Mouse (Mus musculus) gastrocnemius, postnatal 36 days (tissue): Measurements from ENCODE around the gene Fanca. TPM values are rescaled to one million over a fixed set of nuclear protein-coding genes. Genes with fewer than 3 reads are reported as not detected.
"Not testable (repeated sequence)": the region's sequence is repeated elsewhere in the genome, so short reads cannot be mapped to it uniquely, and the experiment has no call there.

ENCODE experiments used
- DNase-seq, 2 experiments: peaks; one replicate each; pipeline ENCODE4 v3.0.0; 2022
- intact Hi-C: fragments of 180-260 bp; cut with DNase I; formaldehyde crosslinking; loops from one replicate; pipeline ENCODE4 v1.15.1; 2025
- total RNA-seq, 2 experiments: library from RNA; stranded (reverse); gene quantifications; 2 replicates each; pipeline ENCODE4 v1.2.3; 2021

Gene Fanca
- total RNA-seq, 2 experiments from 2014 or later, result 0.28 to 0.42 TPM

GRCm38 (mm10) chr8:123278445-123278844 lies 39.9 kb downstream of the Fanca start:
- no peak for DNase-seq
- intact Hi-C loops, result no loop called here

GRCm38 (mm10) chr8:123275096-123275495 lies 43.3 kb downstream of the Fanca start:
- intact Hi-C loops, result no loop called here
- no peak for DNase-seq

GRCm38 (mm10) chr8:123274447-123274846 lies 43.9 kb downstream of the Fanca start:
- intact Hi-C loops, result no loop called here
- DNase-seq, result no peak

GRCm38 (mm10) chr8:123271901-123272300 lies 46.5 kb downstream of the Fanca start:
- DNase-seq, result no peak
- intact Hi-C loops, result no loop called here

GRCm38 (mm10) chr8:123271147-123271546 lies 47.2 kb downstream of the Fanca start:
- intact Hi-C loops, result no loop called here
- no peak for DNase-seq

- no peak for DNase-seq
- intact Hi-C loops, result no loop called here
These were observed 50.3 kb downstream of the Fanca start for GRCm38 (mm10) chr8:123267926-123268656.

- intact Hi-C loops, DNase-seq: not testable (repeated sequence)
These were observed 60.8 kb downstream of the Fanca start for GRCm38 (mm10) chr8:123257593-123257992.

- intact Hi-C loops, result no loop called here
- DNase-seq, result no peak
These were observed 61.3 kb downstream of the Fanca start for GRCm38 (mm10) chr8:123257114-123257513.

GRCm38 (mm10) chr8:123255170-123255569 lies 63.2 kb downstream of the Fanca start:
- no peak for DNase-seq
- intact Hi-C loops, result no loop called here

GRCm38 (mm10) chr8:123254099-123254885 lies 64.1 kb downstream of the Fanca start, which contains the start of the genes Zfp276 and Vps9d1:
TSS of gene Zfp276 (plus strand) at chr8:123254195.
TSS of gene Vps9d1 (minus strand) at chr8:123254348.
- DNase-seq, result peak; percentile 82 to 84
- intact Hi-C loops, result no loop called here

GRCm38 (mm10) chr8:123253451-123254098 lies 64.8 kb downstream of the Fanca start:
- DNase-seq, result peak in 1 of 2 experiments; percentile 12
- intact Hi-C loops, result no loop called here

GRCm38 (mm10) chr8:123252925-123253324 lies 65.5 kb downstream of the Fanca start:
- no peak for DNase-seq
- intact Hi-C loops, result no loop called here

GRCm38 (mm10) chr8:123250940-123251339 lies 67.4 kb downstream of the Fanca start:
- no peak for DNase-seq
- intact Hi-C loops, result no loop called here

GRCm38 (mm10) chr8:123248596-123248995 lies 69.8 kb downstream of the Fanca start:
- intact Hi-C loops, result no loop called here
- no peak for DNase-seq

- DNase-seq, result no peak
- intact Hi-C loops, result no loop called here
These were observed 70.6 kb downstream of the Fanca start for GRCm38 (mm10) chr8:123247748-123248147.

GRCm38 (mm10) chr8:123245543-123245942 lies 72.8 kb downstream of the Fanca start:
- intact Hi-C loops, result no loop called here

GRCm38 (mm10) chr8:123244382-123244781 lies 74.0 kb downstream of the Fanca start:
- intact Hi-C loops, result no loop called here
- DNase-seq, result peak in 1 of 2 experiments; percentile 7

More at GRCm38 (mm10) chr8:123245543-123245942, 72.8 kb downstream of the Fanca start:
- no peak for DNase-seq

GRCm38 (mm10) chr8:123243053-123243452 lies 75.3 kb downstream of the Fanca start:
- DNase-seq, result no peak
- intact Hi-C loops, result no loop called here

- intact Hi-C loops, result no loop called here
- no peak for DNase-seq
These were observed 76.1 kb downstream of the Fanca start for GRCm38 (mm10) chr8:123242107-123242923.

GRCm38 (mm10) chr8:123239398-123239797 lies 79.0 kb downstream of the Fanca start:
- intact Hi-C loops, result no loop called here
- no peak for DNase-seq
